Mouse (Mus musculus) midbrain, embryonic 11.5 days (tissue): ENCODE data around the gene Bsn. TPM values are rescaled to one million over a fixed set of nuclear protein-coding genes. Genes with fewer than 3 reads are reported as not detected.
A peak's percentile ranks its signal among the peaks of the same experiment; 100 is the strongest.

ENCODE experiments used
- ATAC-seq: fragments of 200-750 bp; cut with Nextera tagmentation; 2 replicates; pipeline ENCODE4 v1.8.0; 2017; ENCODE audit warnings: moderate TSS enrichment, moderate library complexity; ENCODE audit not compliant: low FRiP score
- DNase-seq: peaks from one replicate; pipeline ENCODE4 v3.0.0; 2015; ENCODE audit warnings: low spot score; ENCODE audit errors: missing footprints
- H3K27ac ChIP-seq: fragments of 300-500 bp; sonication (generic); 2 replicates; pipeline ENCODE4 v1.5.1; 2014; ENCODE audit warnings: low read depth, low read length
- H3K27me3 ChIP-seq: fragments of 300-500 bp; sonication (generic); 2 replicates; pipeline ENCODE4 v1.6.1; 2014; ENCODE audit warnings: mild to moderate bottlenecking, low read length, moderate library complexity, mixed read lengths; ENCODE audit not compliant: control insufficient read depth, insufficient read depth
- H3K36me3 ChIP-seq: fragments of 300-500 bp; sonication (generic); 2 replicates; pipeline ENCODE4 v1.6.1; 2014; ENCODE audit warnings: mild to moderate bottlenecking, low read length, moderate library complexity, mixed read lengths; ENCODE audit not compliant: control insufficient read depth, insufficient read depth
- H3K4me1 ChIP-seq: fragments of 300-500 bp; sonication (generic); 2 replicates; pipeline ENCODE4 v1.6.1; 2014; ENCODE audit warnings: low read length; ENCODE audit not compliant: control insufficient read depth, insufficient read depth
- H3K4me2 ChIP-seq: fragments of 300-500 bp; sonication (generic); 2 replicates; pipeline ENCODE4 v1.6.1; 2014; ENCODE audit warnings: mild to moderate bottlenecking, moderate library complexity
- H3K4me3 ChIP-seq: fragments of 300-500 bp; sonication (generic); 2 replicates; pipeline ENCODE4 v1.5.1; 2014; ENCODE audit warnings: low read depth, low read length
- H3K9ac ChIP-seq: fragments of 300-500 bp; sonication (generic); 2 replicates; pipeline ENCODE4 v1.6.1; 2014; ENCODE audit warnings: low read length
- H3K9me3 ChIP-seq: fragments of 300-500 bp; sonication (generic); 2 replicates; pipeline ENCODE4 v1.6.1; 2016; ENCODE audit warnings: low read length; ENCODE audit not compliant: control insufficient read depth
- WGBS: fragments of 180-500 bp; shearing (Covaris S2); extraction: QIAGEN DNeasy Blood & Tissue Kit; methylation state at CpG from one replicate; pipeline ENCODE4 v1.1.7; 2014; 5-methylcytosine and 5-hydroxymethylcytosine counted together
- polyA plus RNA-seq: library from polyadenylated mRNA; unstranded; fragments of >200 nt; fragmentation: Nextera tagmentation; extraction: Ambion mirVana; gene quantifications from 2 replicates; pipeline ENCODE4 v1.2.1, GENCODE M21; 2014

Gene Bsn
- polyA plus RNA-seq: 2.4 TPM in 2 replicates

GRCm38 (mm10) chr9:108189787-108190679 lies at the start of gene Bsn:
Gene Bsn (minus strand): TSS chr9:108190384.
- Histone ChIP-seq H3K36me3 (no peaks in the 10 kb centered on the region), H3K4me3 (peak within 1 kb of the TSS; percentile 78), H3K9ac (peak within 1 kb of the TSS; percentile 81), H3K4me2 (peak within 1 kb of the TSS; percentile 87), H3K4me1 (peaks cover 8% of the 10 kb centered on the region), H3K27ac (peak within 1 kb of the TSS; percentile 48), H3K9me3 (no peaks in the 10 kb centered on the region), H3K27me3 (no peaks in the 10 kb centered on the region)
- WGBS: 1% methylated on average over 81 of the region's 91 CpGs
- DNase-seq (peak; percentile 98), ATAC-seq (peak; percentile 90)

GRCm38 (mm10) chr9:108239951-108240350 lies 49.8 kb upstream of the Bsn start:
- ATAC-seq (no peak), DNase-seq (no peak)
- no peaks in the 10 kb centered on the region for H3K4me1 ChIP-seq
- peaks cover 2% of the 10 kb centered on the region; the same call in 1 of the 2 replicates for H3K36me3 ChIP-seq
- no peak overlapping the region for H3K27ac ChIP-seq
- no peak overlapping the region for H3K4me3 ChIP-seq
- no peak overlapping the region for H3K4me2 ChIP-seq
- WGBS: 80% methylated on average over 5 of the region's 5 CpGs
- no peak overlapping the region for H3K9ac ChIP-seq
- no peaks in the 10 kb centered on the region for H3K9me3 ChIP-seq
- H3K27me3 ChIP-seq: no peaks in the 10 kb centered on the region

- Histone ChIP-seq H3K4me3 (no peak overlapping the region), H3K27me3 (no peaks in the 10 kb centered on the region), H3K4me2 (no peak overlapping the region), H3K9me3 (no peaks in the 10 kb centered on the region), H3K36me3 (peaks cover 5% of the 10 kb centered on the region; the same call in 1 of the 2 replicates), H3K4me1 (no peaks in the 10 kb centered on the region), H3K9ac (no peak overlapping the region), H3K27ac (no peak overlapping the region)
- no peak for ATAC-seq
- DNase-seq: no peak
- WGBS: 86% methylated on average over 3 of the region's 3 CpGs
Observed at GRCm38 (mm10) chr9:108238831-108239230, 48.6 kb upstream of the Bsn start.

- Histone ChIP-seq H3K27me3 (no peaks in the 10 kb centered on the region), H3K4me2 (no peak overlapping the region), H3K9me3 (no peaks in the 10 kb centered on the region), H3K4me3 (no peak overlapping the region), H3K36me3 (peaks cover 5% of the 10 kb centered on the region; the same call in 1 of the 2 replicates), H3K27ac (no peak overlapping the region), H3K4me1 (no peaks in the 10 kb centered on the region), H3K9ac (no peak overlapping the region)
- ATAC-seq: no peak
- 94% methylated on average over 2 of the region's 2 CpGs for WGBS
- DNase-seq: no peak
Observed at GRCm38 (mm10) chr9:108238402-108238801, 48.2 kb upstream of the Bsn start.

- Histone ChIP-seq H3K9me3 (no peaks in the 10 kb centered on the region), H3K4me3 (no peak overlapping the region), H3K4me2 (no peak overlapping the region), H3K27me3 (no peaks in the 10 kb centered on the region), H3K27ac (no peak overlapping the region), H3K9ac (no peak overlapping the region), H3K36me3 (peaks cover 5% of the 10 kb centered on the region; the same call in 1 of the 2 replicates), H3K4me1 (no peaks in the 10 kb centered on the region)
- no peak for DNase-seq
- no peak for ATAC-seq
- WGBS: 92% methylated on average over 2 of the region's 2 CpGs
Observed at GRCm38 (mm10) chr9:108234682-108235081, 44.5 kb upstream of the Bsn start.

GRCm38 (mm10) chr9:108232908-108233307 lies 42.7 kb upstream of the Bsn start:
- no peak overlapping the region for H3K4me2 ChIP-seq
- H3K4me3 ChIP-seq: no peak overlapping the region
- WGBS: 88% methylated on average over 2 of the region's 2 CpGs
- H3K27ac ChIP-seq: no peak overlapping the region
- H3K4me1 ChIP-seq: peaks cover 7% of the 10 kb centered on the region
- no peaks in the 10 kb centered on the region for H3K27me3 ChIP-seq
- ATAC-seq: no peak
- no peak overlapping the region for H3K9ac ChIP-seq
- DNase-seq: no peak
- H3K9me3 ChIP-seq: no peaks in the 10 kb centered on the region
- 0 out of 2 replicates have a peak, but pooled peaks cover 3% of the 10 kb centered on the region for H3K36me3 ChIP-seq

GRCm38 (mm10) chr9:108227911-108228649 lies 37.9 kb upstream of the Bsn start:
- no peak overlapping the region for H3K27ac ChIP-seq

GRCm38 (mm10) chr9:108225166-108225565 lies 35.0 kb upstream of the Bsn start:
- no peak for ATAC-seq
- no peak for DNase-seq
- no peak overlapping the region for H3K4me3 ChIP-seq
- no peak overlapping the region for H3K9ac ChIP-seq
- no peaks in the 10 kb centered on the region for H3K9me3 ChIP-seq
- H3K4me1 ChIP-seq: peaks cover 7% of the 10 kb centered on the region
- H3K4me2 ChIP-seq: no peak overlapping the region
- H3K27ac ChIP-seq: no peak overlapping the region
- H3K27me3 ChIP-seq: no peaks in the 10 kb centered on the region
- WGBS: 92% methylated on average over 2 of the region's 2 CpGs
- H3K36me3 ChIP-seq: no peaks in the 10 kb centered on the region

More at GRCm38 (mm10) chr9:108227911-108228649, 37.9 kb upstream of the Bsn start:
- DNase-seq: no peak
- no peak for ATAC-seq
- H3K4me2 ChIP-seq: no peak overlapping the region
- no peaks in the 10 kb centered on the region for H3K9me3 ChIP-seq
- peaks cover 7% of the 10 kb centered on the region for H3K4me1 ChIP-seq
- 39% methylated on average over 2 of the region's 2 CpGs for WGBS
- no peak overlapping the region for H3K4me3 ChIP-seq
- H3K9ac ChIP-seq: no peak overlapping the region
- no peaks in the 10 kb centered on the region for H3K27me3 ChIP-seq
- no peaks in the 10 kb centered on the region for H3K36me3 ChIP-seq

GRCm38 (mm10) chr9:108223633-108224032 lies 33.4 kb upstream of the Bsn start:
- ATAC-seq: no peak
- Histone ChIP-seq H3K27me3 (no peaks in the 10 kb centered on the region), H3K9ac (no peak overlapping the region), H3K36me3 (no peaks in the 10 kb centered on the region), H3K4me1 (peaks cover 7% of the 10 kb centered on the region), H3K4me3 (no peak overlapping the region), H3K4me2 (no peak overlapping the region), H3K9me3 (no peaks in the 10 kb centered on the region), H3K27ac (no peak overlapping the region)
- DNase-seq: peak; percentile 14
- WGBS: 94% methylated on average over 1 of the region's 1 CpGs
